Mouse (Mus musculus): ENCODE results near the gene Gabrg1.
A peak's percentile ranks its signal among the peaks of the same experiment; 100 is the strongest.

The Gabrg1 gene

GRCm38 (mm10) chr5:70842192-70843095 lies at the start of gene Gabrg1:
TSS of gene Gabrg1 (minus strand) at chr5:70842617.
- DNase-seq (ENCODE audit: low spot score), result peak; percentile 42

DNA sequence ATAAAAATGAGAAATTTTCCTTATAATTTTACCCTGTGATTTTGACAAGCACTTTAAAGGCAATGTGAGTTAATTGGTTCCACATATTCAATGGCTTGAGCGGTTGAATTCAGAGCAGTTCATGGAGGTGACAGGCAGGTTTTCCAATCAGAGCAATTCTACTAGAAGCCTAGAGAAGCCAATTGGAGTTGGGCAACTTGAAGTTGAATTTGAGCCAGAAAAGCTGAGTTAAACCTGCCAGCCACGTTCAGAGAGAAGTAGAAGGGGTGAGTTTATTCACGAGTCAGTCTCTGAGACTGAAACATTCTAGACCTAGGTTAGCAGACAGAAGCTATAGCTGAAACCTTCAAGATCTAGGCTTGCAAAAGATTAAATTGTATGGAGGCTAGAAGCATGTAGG lies 41.6 kb upstream of the Gabrg1 start:
- DNase-seq (ENCODE audit: low spot score), result no peak

DNA sequence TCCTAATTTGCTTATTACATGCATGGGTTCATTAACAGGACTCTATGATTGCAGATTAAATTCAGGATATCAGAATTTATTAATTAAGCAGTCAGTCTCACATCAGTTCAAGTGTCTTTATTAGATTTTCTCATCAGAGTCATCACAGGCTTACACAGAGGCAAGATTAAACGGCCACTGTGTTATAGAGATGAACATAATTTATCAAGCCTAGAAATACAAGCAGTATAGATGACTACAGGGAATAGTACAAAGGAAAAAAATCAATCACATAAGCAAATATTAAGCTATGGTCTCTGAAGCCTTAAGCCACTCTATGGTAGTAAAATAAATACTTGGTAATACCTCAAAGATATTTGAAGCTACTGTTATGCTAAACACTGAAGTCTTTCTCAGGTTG lies 27.7 kb upstream of the Gabrg1 start:
- no peak for DNase-seq (ENCODE audit: low spot score)

GRCm38 (mm10) chr5:70843096-70843734 lies 798 bp upstream of the Gabrg1 start:
- DNase-seq (ENCODE audit: low spot score), result peak; percentile 37

- DNase-seq (ENCODE audit: low spot score), result no peak
Observed at GRCm38 (mm10) chr5:70818681-70819080, 23.7 kb downstream of the Gabrg1 start.

GRCm38 (mm10) chr5:70736156-70736555 lies 106.3 kb downstream of the Gabrg1 start:
- DNase-seq (ENCODE audit: low spot score), result no peak

DNA sequence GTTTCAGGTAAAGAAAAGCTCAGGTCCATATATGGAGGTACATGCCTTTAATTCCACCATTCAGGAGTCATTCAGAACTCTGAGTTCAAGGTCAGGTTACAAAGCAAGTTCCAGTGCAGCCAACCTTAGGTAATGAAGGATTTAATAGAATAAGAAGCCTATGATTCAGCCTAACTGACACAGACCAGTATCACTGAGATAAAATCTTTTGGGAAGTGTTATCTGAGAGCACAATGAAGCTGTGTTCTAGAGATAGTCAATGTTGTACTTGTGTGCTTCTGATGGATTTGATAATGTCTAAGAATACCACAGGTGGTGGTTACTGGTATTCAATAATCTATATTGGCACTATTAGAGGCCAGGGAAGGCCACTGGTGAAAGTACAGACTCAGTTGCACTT lies 138.1 kb downstream of the Gabrg1 start:
- DNase-seq (ENCODE audit: low spot score), result no peak
